Mouse (Mus musculus): Measurements from ENCODE around the gene Coil.

DNA sequence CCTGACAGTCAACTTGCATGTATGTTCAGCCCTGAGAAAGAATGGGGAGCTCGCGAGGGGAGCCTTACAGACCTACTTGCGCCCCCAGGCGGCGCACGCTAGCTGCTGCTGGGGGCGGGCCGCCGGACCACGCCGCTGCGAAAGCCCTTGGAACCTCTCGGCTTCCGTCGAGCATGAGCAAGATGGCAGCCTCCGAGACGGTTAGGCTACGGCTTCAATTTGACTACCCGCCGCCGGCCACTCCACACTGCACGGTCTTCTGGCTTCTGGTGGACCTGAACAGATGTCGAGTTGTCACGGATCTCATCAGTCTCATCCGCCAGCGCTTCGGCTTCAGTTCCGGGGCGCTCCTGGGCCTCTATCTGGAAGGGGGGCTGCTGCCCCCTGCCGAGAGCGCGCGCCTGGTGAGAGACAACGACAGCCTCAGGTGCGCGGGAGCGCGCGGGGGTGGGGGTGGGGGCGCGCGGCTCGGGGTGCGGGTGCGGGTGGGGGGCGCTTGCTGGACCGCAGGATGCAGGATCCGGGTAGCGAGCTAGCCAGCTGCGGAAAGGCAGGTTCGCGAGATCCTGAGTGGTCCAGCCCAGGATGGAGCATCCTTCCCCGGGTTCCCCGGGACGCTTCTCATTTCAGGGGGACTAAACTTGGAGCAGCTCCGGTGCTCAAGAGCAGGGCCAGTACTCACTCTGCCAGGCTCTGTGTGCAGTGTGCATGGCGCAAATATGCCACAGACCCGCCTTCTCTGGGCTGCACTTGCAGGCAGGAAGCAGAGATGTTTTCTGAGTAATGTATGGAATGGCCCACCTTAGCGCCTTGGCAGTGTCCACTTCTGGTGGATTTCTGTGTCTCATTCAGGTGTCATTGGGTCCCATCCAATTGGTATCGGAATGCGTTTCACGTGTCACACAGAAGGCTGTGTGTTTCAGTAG lies 4.0 kb downstream of the Coil start:
- TF ChIP-seq CTCF (conservative IDR thresholded peaks at IDR 0.05; ENCODE audit: insufficient read depth, insufficient read length, low read depth, low read length) (peak; percentile 74), POLR2A (IDR thresholded peaks at IDR 0.05; ENCODE audit: low read depth, low read length) (no peak)
